Mouse (Mus musculus): ENCODE measurements around the gene Dnajc9. TPM values are rescaled to one million over a fixed set of nuclear protein-coding genes. Genes with fewer than 3 reads are reported as not detected.

Dnajc9 gene
- polyA plus RNA-seq, 1 experiment from 2014 or later = 374 TPM

GRCm38 (mm10) chr14:20340866-20341265, 47.8 kb downstream of the Dnajc9 start:
- H3K4me1 ChIP-seq = no peaks in the 10 kb centered on the region
- DNase-seq (ENCODE audit: extremely low spot score, low spot score) = no peak
- H3K36me3 ChIP-seq (replicated peaks) = peaks cover 88% of the 10 kb centered on the region
- no peak overlapping the region for H3K27ac ChIP-seq
- H3K9me3 ChIP-seq = no peaks in the 10 kb centered on the region
- H3K4me3 ChIP-seq = no peak overlapping the region
- WGBS = 78% methylated on average over 7 of the region's 7 CpGs
- no peaks in the 10 kb centered on the region for H3K27me3 ChIP-seq (ENCODE audit: poor library complexity, severe bottlenecking)

GRCm38 (mm10) chr14:20340149-20340548, 48.6 kb downstream of the Dnajc9 start:
- Histone ChIP-seq H3K4me3 (no peak overlapping the region), H3K27me3 (ENCODE audit: poor library complexity, severe bottlenecking) (no peaks in the 10 kb centered on the region), H3K27ac (no peak overlapping the region), H3K4me1 (no peaks in the 10 kb centered on the region), H3K36me3 (replicated peaks) (peaks cover 88% of the 10 kb centered on the region), H3K9me3 (no peaks in the 10 kb centered on the region)
- DNase-seq (ENCODE audit: extremely low spot score, low spot score) = no peak
- WGBS = 85% methylated on average over 8 of the region's 8 CpGs

GRCm38 (mm10) chr14:20339415-20339814, 49.3 kb downstream of the Dnajc9 start:
- Histone ChIP-seq H3K36me3 (replicated peaks) (peaks cover 88% of the 10 kb centered on the region), H3K27ac (no peak overlapping the region), H3K4me3 (no peak overlapping the region), H3K9me3 (no peaks in the 10 kb centered on the region), H3K27me3 (ENCODE audit: poor library complexity, severe bottlenecking) (no peaks in the 10 kb centered on the region), H3K4me1 (no peaks in the 10 kb centered on the region)
- no peak for DNase-seq (ENCODE audit: extremely low spot score, low spot score)
- WGBS = 94% methylated on average over 5 of the region's 5 CpGs

Other genes starting within 250 kb of the Dnajc9 start
- 16.1 and 16.8 TPM in 2 replicates for gene Kcnk5, start 207.1 kb downstream of the Dnajc9 start, polyA plus RNA-seq (2016; fragmentation: Nextera tagmentation; extraction: Ambion mirVana)
- not detected in 2 replicates for gene Kcnk16, start 119.7 kb downstream of the Dnajc9 start, polyA plus RNA-seq (2016; fragmentation: Nextera tagmentation; extraction: Ambion mirVana)
- gene Nudt13, start 94.2 kb downstream of the Dnajc9 start, polyA plus RNA-seq (2016; fragmentation: Nextera tagmentation; extraction: Ambion mirVana) = 9.9 and 12.0 TPM in 2 replicates
- 79.2 and 81.1 TPM in 2 replicates for gene Ecd, start 40.8 kb downstream of the Dnajc9 start, polyA plus RNA-seq (2016; fragmentation: Nextera tagmentation; extraction: Ambion mirVana)
- gene Fam149b, start 40.7 kb downstream of the Dnajc9 start, polyA plus RNA-seq (2016; fragmentation: Nextera tagmentation; extraction: Ambion mirVana) = 45.7 and 48.3 TPM in 2 replicates
- gene Mrps16, start 4.7 kb upstream of the Dnajc9 start, polyA plus RNA-seq (2016; fragmentation: Nextera tagmentation; extraction: Ambion mirVana) = 78.0 and 78.5 TPM in 2 replicates
- 0.55 and 1.3 TPM in 2 replicates for gene Cfap70, start 63.3 kb upstream of the Dnajc9 start, polyA plus RNA-seq (2016; fragmentation: Nextera tagmentation; extraction: Ambion mirVana)
- 18.7 and 18.8 TPM in 2 replicates for gene Anxa7, start 91.2 kb upstream of the Dnajc9 start, polyA plus RNA-seq (2016; fragmentation: Nextera tagmentation; extraction: Ambion mirVana)
- gene Mss51, start 108.0 kb upstream of the Dnajc9 start, polyA plus RNA-seq (2016; fragmentation: Nextera tagmentation; extraction: Ambion mirVana) = 1.3 TPM in 2 replicates
- gene Ppp3cb, start 157.7 kb upstream of the Dnajc9 start, polyA plus RNA-seq (2016; fragmentation: Nextera tagmentation; extraction: Ambion mirVana) = 44.7 and 48.5 TPM in 2 replicates